Mouse (Mus musculus): ENCODE measurements around the gene Plekha5. TPM values are rescaled to one million over a fixed set of nuclear protein-coding genes. Genes with fewer than 3 reads are reported as not detected.

The Plekha5 gene
- polyA plus RNA-seq, 1 experiment from 2014 or later, result 51.4 TPM

DNA sequence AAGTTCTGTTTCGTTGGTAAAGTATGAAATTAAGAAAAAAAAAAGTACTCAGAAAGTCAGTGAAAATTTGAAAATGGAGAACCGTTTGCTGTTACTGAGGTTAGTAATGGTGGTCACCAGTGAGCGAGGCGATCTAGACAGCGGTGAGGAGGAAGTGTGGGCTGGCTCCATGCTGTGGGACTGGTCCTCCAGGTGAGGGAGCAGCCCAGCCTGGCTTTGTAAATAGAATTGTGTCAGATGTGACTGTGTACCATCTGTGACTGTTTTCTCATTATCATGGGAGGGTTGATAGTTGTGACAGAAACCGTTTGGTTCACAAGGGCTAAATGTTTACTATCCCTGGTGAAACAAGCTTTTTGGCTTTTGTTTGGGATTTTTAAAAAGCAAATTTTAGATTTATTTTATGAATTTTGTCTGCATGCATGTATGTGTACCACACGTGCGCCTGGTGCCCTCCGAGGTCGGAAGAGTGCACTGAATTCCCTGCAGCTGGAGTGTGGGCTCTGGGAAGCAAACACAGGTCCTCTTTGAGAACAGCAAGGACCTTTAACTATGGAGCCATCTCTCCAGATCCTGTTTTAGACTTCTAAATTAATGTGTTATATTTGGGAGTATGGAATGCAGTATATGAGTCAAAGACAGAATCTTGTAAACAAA is 56.7 kb downstream of the Plekha5 start:
- no peak for ATAC-seq (ENCODE audit: low FRiP score)
- Histone ChIP-seq H3K4me1 (peaks cover 30% of the 10 kb centered on the region), H3K4me2 (no peak overlapping the region)

DNA sequence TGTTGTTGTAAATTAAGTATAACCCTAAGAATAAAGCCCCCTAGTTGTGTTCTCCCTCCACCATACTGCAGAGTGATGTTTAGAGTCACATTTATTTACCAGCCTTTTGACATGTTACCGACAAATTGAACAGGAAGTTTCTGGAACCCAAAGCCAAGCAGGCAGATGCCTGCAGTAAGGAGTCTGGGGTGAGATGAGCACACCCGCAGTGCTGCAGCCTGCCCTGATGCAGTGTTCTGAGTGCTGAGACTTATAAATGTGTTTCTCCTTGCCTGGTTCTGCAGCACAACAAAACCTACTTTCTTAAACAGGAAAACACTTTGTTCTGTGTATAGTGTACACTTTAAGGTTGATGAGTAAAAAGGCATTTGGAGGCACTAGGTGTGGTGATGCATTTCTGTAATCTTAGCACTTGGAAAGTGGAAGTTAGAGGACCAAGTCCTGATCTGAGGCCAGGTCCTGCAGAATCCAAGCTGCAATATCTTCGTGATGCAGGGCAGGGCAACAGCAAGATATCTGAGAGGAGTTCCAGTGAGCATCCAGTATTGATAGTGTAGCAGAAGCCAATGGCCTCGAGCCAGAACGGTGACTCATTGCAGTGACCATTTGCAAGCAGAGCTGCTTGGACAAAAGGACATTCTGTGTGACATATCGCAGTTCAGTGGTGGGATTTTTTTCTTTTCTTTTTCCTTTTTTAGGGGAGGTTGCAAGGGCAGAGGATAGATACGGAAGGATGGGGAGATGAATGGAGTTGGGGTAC is 58.0 kb downstream of the Plekha5 start:
- H3K36me3 ChIP-seq (replicated peaks), result no peaks in the 10 kb centered on the region
- no peaks in the 10 kb centered on the region for H3K9me3 ChIP-seq
- no peak overlapping the region for H3K4me2 ChIP-seq
- no peak overlapping the region for H3K4me3 ChIP-seq (replicated peaks)
- no peak for ATAC-seq (ENCODE audit: low FRiP score)
- H3K27me3 ChIP-seq, result no peaks in the 10 kb centered on the region
- peaks cover 29% of the 10 kb centered on the region for H3K4me1 ChIP-seq
- H3K9ac ChIP-seq, result no peak overlapping the region
- H3K27ac ChIP-seq, result no peak overlapping the region
- 73% methylated on average over 7 of the region's 7 CpGs for WGBS

More for the DNA sequence above, 56.7 kb downstream of the Plekha5 start:
- WGBS, result 87% methylated on average over 10 of the region's 10 CpGs
- Histone ChIP-seq H3K27me3 (no peaks in the 10 kb centered on the region), H3K4me3 (replicated peaks) (no peak overlapping the region), H3K9me3 (no peaks in the 10 kb centered on the region), H3K36me3 (replicated peaks) (no peaks in the 10 kb centered on the region), H3K27ac (no peak overlapping the region), H3K9ac (no peak overlapping the region)

DNA sequence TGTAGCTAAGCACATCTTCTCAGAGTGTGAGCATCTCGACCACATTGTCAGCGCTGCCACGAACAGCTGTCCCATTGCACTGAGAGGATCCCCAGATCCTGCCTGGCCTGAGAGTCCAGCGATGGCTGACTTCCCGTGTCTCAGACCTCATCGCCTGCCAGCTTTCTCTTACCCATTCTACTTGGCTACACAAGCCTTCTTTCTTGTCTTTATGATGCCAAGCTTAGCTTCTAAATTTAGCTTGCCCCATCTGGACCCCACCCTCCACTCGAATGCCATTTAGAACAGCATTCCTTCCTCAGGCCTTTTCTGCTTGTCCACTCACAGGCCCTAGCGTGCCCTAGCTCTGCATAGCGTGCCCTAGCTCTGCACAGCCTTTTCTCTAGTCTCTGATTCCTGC is 60.3 kb downstream of the Plekha5 start:
- Histone ChIP-seq H3K9me3 (no peaks in the 10 kb centered on the region), H3K9ac (no peak overlapping the region), H3K4me3 (replicated peaks) (no peak overlapping the region), H3K27ac (no peak overlapping the region), H3K4me1 (peaks cover 20% of the 10 kb centered on the region), H3K36me3 (replicated peaks) (no peaks in the 10 kb centered on the region), H3K4me2 (no peak overlapping the region), H3K27me3 (no peaks in the 10 kb centered on the region)
- WGBS, result 87% methylated on average over 9 of the region's 9 CpGs
- ATAC-seq (ENCODE audit: low FRiP score), result peak; percentile 37; the same call in 1 of the 2 replicates

DNA sequence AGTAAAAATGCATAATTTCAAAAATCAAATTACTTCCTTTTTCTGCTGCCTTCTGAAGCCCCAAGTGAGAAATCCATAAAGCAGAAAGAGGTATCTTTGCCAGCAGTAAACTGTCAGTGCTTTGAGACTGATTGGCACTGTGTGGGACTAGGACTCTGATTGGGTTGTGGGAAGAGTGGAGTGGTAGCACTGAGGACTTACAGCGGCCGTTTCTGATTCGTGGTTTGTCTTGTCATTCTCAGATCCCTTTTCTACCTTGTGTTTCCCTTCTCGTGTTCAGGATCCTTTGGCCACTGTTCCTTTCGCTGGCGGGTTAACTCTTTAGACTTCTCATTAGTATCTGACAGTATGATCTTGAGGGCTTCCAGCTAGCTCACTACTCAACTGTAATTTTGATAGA is 61.8 kb downstream of the Plekha5 start:
- 80% methylated on average over 6 of the region's 6 CpGs for WGBS
- no peaks in the 10 kb centered on the region for H3K27me3 ChIP-seq
- H3K9ac ChIP-seq, result no peak overlapping the region
- H3K9me3 ChIP-seq, result no peaks in the 10 kb centered on the region
- no peak overlapping the region for H3K4me2 ChIP-seq
- no peak overlapping the region for H3K4me3 ChIP-seq (replicated peaks)
- ATAC-seq (ENCODE audit: low FRiP score), result no peak
- no peaks in the 10 kb centered on the region for H3K36me3 ChIP-seq (replicated peaks)
- peaks cover 24% of the 10 kb centered on the region; the same call in 1 of the 2 replicates for H3K4me1 ChIP-seq
- H3K27ac ChIP-seq, result no peak overlapping the region

DNA sequence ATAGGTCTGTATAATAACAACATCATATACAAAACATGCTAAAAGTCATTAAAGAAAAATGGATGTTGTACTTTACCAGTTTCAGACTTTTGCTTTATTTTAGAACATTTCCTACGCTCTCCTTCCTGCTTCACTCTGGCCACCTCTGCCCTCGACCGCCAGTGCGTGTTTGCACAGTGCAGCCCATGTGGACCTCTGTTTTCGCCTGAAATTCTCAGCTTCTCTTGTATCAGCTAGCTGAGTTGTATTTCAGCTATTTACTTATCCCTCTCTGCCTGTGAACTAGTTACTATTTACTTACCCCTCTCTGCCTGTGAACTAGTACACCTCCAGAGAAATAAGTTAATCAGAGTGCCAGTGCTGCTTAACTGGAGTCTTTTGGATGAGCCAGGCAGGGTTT is 62.8 kb downstream of the Plekha5 start:
- Histone ChIP-seq H3K9ac (no peak overlapping the region), H3K4me1 (peaks cover 32% of the 10 kb centered on the region), H3K9me3 (no peaks in the 10 kb centered on the region), H3K36me3 (replicated peaks) (no peaks in the 10 kb centered on the region), H3K4me2 (no peak overlapping the region), H3K27ac (no peak overlapping the region), H3K27me3 (no peaks in the 10 kb centered on the region), H3K4me3 (replicated peaks) (no peak overlapping the region)
- ATAC-seq (ENCODE audit: low FRiP score), result no peak
- 93% methylated on average over 5 of the region's 5 CpGs for WGBS

DNA sequence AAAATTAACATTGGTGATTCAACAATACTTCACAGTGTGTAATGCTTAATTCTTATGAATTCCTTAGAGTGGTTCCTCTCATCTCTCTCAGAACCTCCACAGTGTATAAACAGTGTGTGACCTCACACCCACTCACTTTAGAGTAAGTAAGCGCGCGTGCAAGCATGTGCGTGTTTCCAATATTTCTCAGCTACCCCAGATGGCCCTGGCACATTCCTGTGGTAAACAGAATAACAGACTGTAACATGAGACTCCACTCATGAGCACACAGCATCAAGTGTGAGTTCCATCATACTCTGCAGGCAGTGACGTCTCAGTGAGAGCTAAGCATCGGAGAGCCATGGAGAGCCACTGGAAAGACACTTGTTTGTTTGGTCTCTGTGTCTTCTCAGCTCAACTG is 63.6 kb downstream of the Plekha5 start:
- Histone ChIP-seq H3K27me3 (no peaks in the 10 kb centered on the region), H3K4me3 (replicated peaks) (no peak overlapping the region), H3K36me3 (replicated peaks) (no peaks in the 10 kb centered on the region), H3K9me3 (no peaks in the 10 kb centered on the region), H3K27ac (no peak overlapping the region), H3K4me2 (no peak overlapping the region), H3K9ac (no peak overlapping the region), H3K4me1 (peaks cover 26% of the 10 kb centered on the region)
- ATAC-seq (ENCODE audit: low FRiP score), result no peak
- WGBS, result 75% methylated on average over 6 of the region's 6 CpGs

DNA sequence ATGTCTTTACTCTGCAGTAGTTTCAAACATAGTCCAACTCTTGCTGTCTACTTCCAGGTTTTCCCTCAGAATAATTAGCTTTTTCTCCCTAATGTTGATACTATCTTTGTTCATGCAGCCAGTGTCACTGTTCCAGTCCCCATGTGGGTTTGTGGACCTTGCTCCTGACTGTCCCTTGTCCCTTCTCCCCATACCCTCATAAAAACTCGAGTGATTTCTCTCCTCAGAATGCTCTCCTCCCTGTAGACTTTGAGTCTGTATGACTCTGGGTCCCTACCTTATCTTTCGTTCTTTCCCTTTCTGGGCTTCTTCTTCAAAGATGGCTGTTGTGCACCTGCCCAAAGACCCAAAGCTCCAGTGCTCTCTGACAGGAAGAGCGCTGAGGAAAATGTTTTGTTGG is 64.8 kb downstream of the Plekha5 start:
- Histone ChIP-seq H3K4me2 (no peak overlapping the region), H3K9me3 (no peaks in the 10 kb centered on the region), H3K9ac (no peak overlapping the region), H3K36me3 (replicated peaks) (no peaks in the 10 kb centered on the region), H3K4me1 (peaks cover 21% of the 10 kb centered on the region), H3K4me3 (replicated peaks) (no peak overlapping the region), H3K27me3 (no peaks in the 10 kb centered on the region), H3K27ac (no peak overlapping the region)
- ATAC-seq (ENCODE audit: low FRiP score), result no peak
- 89% methylated on average over 3 of the region's 3 CpGs for WGBS

DNA sequence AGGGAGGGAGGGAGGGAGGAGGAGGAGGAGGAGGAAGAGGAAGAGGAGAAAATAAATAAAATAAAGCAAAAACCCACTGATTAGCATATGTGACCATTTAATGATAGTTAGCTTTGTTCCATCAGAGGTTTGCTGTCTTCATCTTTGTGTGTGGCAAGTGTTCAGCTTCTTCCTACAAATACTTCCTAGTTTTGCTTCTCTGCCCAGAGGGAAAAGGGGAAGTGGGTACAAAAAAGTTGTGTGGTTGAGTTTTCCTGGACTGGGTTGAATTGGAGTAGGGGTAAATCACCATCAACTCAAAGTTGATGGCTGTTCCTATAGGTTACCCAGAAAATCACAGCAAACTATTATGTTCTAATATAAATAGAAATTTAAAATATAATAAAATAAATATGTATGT is 65.7 kb downstream of the Plekha5 start:
- no peak overlapping the region for H3K9ac ChIP-seq

DNA sequence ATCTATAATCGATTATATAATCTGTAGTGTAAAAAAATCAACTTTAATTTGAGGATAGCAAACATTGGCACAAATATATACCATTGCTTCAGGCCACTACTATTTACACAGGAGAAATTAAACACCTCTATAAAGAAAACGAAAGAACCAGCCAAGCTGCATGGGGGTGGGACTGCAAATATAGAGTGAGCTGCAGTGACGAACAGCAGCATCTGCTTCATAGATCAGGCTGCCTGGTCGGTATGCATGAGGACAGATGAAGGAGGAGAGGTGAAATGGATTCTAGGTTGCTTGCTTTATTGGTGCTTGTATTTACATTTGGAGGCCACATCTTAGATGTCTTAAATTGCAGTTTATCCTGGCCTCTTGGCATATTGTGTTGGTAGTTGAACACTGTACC is 66.4 kb downstream of the Plekha5 start:
- H3K9ac ChIP-seq, result no peak overlapping the region
- WGBS, result 87% methylated on average over 4 of the region's 4 CpGs

More for the DNA sequence above, 65.7 kb downstream of the Plekha5 start:
- Histone ChIP-seq H3K27me3 (no peaks in the 10 kb centered on the region), H3K4me1 (peaks cover 14% of the 10 kb centered on the region), H3K36me3 (replicated peaks) (no peaks in the 10 kb centered on the region), H3K27ac (no peak overlapping the region), H3K9me3 (no peaks in the 10 kb centered on the region), H3K4me3 (replicated peaks) (no peak overlapping the region), H3K4me2 (no peak overlapping the region)
- ATAC-seq (ENCODE audit: low FRiP score), result no peak

DNA sequence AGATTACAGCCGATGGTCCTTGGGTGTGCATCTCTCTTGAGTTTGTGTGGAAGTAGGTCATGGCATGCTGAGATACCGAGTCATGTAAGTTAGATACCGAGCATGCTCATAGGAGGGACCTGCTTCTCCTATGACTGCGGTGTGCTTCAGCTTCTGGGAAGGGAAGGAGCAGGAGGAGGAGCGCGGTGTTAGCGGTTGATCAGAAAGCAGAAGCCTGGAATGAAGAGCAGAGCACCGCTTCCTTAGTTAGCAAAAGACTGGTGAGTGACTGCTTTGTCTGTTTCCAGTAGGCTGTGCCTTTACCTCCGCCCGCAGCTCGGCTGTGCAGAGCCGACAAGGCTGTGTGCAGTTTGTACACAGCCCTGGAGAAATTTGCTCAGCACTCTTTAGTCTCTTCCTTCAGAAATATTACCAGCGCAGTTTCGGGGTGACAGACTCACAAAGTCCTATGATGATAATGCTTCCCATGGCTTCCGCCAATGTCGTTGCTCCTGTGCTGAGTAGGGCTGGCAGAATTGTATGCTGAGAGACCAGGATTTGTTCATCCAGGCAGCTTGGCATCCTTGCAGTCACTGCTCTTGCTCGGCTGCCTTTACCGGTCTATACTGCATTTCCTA is 67.2 kb downstream of the Plekha5 start:
- 0 out of 2 replicates have a peak overlapping the region, but pooled peaks have one; percentile 6 for H3K27ac ChIP-seq
- peaks cover 14% of the 10 kb centered on the region for H3K4me1 ChIP-seq
- ATAC-seq (ENCODE audit: low FRiP score), result no peak
- no peak overlapping the region for H3K9ac ChIP-seq
- no peak overlapping the region for H3K4me3 ChIP-seq (replicated peaks)
- no peaks in the 10 kb centered on the region for H3K9me3 ChIP-seq
- H3K36me3 ChIP-seq (replicated peaks), result no peaks in the 10 kb centered on the region
- H3K4me2 ChIP-seq, result no peak overlapping the region
- no peaks in the 10 kb centered on the region for H3K27me3 ChIP-seq
- 84% methylated on average over 18 of the region's 18 CpGs for WGBS

More for the DNA sequence above, 66.4 kb downstream of the Plekha5 start:
- H3K36me3 ChIP-seq (replicated peaks), result no peaks in the 10 kb centered on the region
- no peak overlapping the region for H3K27ac ChIP-seq
- no peak overlapping the region for H3K4me3 ChIP-seq (replicated peaks)
- no peak overlapping the region for H3K4me2 ChIP-seq
- ATAC-seq (ENCODE audit: low FRiP score), result no peak
- H3K9me3 ChIP-seq, result no peaks in the 10 kb centered on the region
- peaks cover 14% of the 10 kb centered on the region for H3K4me1 ChIP-seq
- H3K27me3 ChIP-seq, result no peaks in the 10 kb centered on the region

DNA sequence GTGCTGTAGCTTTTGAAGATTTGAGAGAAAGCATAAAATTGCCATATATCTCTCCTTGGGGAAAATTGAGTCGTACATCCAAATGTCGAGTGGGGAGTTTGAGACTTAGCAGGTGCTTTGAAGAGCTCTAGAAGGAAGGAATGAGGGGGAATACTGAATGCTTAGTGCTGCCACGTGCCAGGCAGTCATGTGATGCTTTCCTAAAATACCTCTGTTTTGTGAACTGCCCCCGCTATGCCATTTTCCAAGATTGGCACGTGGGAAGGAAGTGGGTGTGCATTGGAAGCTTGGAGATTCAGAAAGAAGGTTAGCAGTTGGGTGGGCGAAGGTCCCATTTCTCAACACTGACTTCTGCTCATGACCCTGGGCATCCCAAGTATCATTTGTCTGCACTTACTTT is 68.2 kb downstream of the Plekha5 start:
- H3K27me3 ChIP-seq, result no peaks in the 10 kb centered on the region
- H3K4me1 ChIP-seq, result peaks cover 14% of the 10 kb centered on the region
- 85% methylated on average over 6 of the region's 6 CpGs for WGBS

DNA sequence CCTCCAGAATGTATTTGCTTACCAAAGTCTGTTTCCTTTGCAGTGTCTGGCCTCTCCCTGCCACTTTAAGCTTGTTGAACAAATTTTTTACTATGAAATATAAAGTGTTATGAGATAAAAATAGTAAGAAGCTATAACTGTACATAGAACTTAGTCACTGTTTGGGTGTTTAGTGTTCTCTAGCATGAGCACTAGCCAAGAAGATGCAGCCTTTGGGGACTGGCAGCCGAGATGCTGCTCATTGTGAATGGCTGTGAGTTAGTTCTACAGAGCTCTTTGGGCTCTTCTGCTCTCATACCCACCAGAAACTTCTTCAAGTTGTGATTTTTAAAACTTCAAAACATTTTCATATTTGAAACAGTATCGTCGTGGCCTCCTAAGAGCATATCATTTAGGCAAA is 74.2 kb downstream of the Plekha5 start:
- Histone ChIP-seq H3K9me3 (no peaks in the 10 kb centered on the region), H3K4me3 (replicated peaks) (no peak overlapping the region), H3K27me3 (no peaks in the 10 kb centered on the region), H3K27ac (no peak overlapping the region), H3K36me3 (replicated peaks) (peaks cover 11% of the 10 kb centered on the region), H3K4me1 (no peaks in the 10 kb centered on the region), H3K9ac (no peak overlapping the region), H3K4me2 (no peak overlapping the region)
- 87% methylated on average over 3 of the region's 3 CpGs for WGBS
- ATAC-seq (ENCODE audit: low FRiP score), result no peak

More for the DNA sequence above, 68.2 kb downstream of the Plekha5 start:
- no peak overlapping the region for H3K4me2 ChIP-seq
- no peak overlapping the region for H3K4me3 ChIP-seq (replicated peaks)
- no peak overlapping the region for H3K9ac ChIP-seq
- H3K9me3 ChIP-seq, result no peaks in the 10 kb centered on the region
- no peak for ATAC-seq (ENCODE audit: low FRiP score)
- no peak overlapping the region for H3K27ac ChIP-seq
- H3K36me3 ChIP-seq (replicated peaks), result no peaks in the 10 kb centered on the region

Data from forebrain, embryonic 12.5 days (tissue).